Mouse (Mus musculus) neutrophil, adult 59 days (primary cell): Measurements from ENCODE around the gene Gm49361. TPM values are rescaled to one million over a fixed set of nuclear protein-coding genes. Genes with fewer than 3 reads are reported as not detected.

Experiments used
- total RNA-seq, 2 experiments: library from RNA; stranded (reverse); gene quantifications; 1 replicate in 1 of 2; 2 replicates in 1 of 2; pipeline ENCODE4 v1.2.4; 2023

Gm49361 gene
- not detected for total RNA-seq

GRCm38 (mm10) chr14:57746001-57746771, at the start of gene Gm49361:
Gene Gm49361, minus strand, starts transcription at chr14:57746103.

GRCm38 (mm10) chr14:57758237-57758636, 12.3 kb upstream of the Gm49361 start, which contains the start of gene Lats2:
Gene Lats2, minus strand, starts transcription at chr14:57758388.

GRCm38 (mm10) chr14:57664822-57665627, 80.9 kb downstream of the Gm49361 start, which contains the start of gene Xpo4:
Gene Xpo4, minus strand, starts transcription at chr14:57665430.

Other genes starting within 250 kb of the Gm49361 start
- gene Il17d, start 221.3 kb downstream of the Gm49361 start, total RNA-seq = not detected
- 1 to 10 TPM; 7.4 to 9.6 TPM for gene Eef1akmt1, start 174.5 kb downstream of the Gm49361 start, total RNA-seq
- gene Xpo4, start 80.7 kb downstream of the Gm49361 start, total RNA-seq = 10 to 100 TPM; 14.7 to 16.4 TPM
- 10 to 100 TPM; 42.4 to 47.9 TPM for gene Lats2, start 12.3 kb upstream of the Gm49361 start, total RNA-seq
- gene Sap18, start 52.1 kb upstream of the Gm49361 start, total RNA-seq = 10 to 100 TPM; 34.6 to 47.0 TPM
- 10 to 100 TPM; 15.5 to 16.1 TPM for gene Ska3, start 80.1 kb upstream of the Gm49361 start, total RNA-seq
- gene Mrpl57, start 80.1 kb upstream of the Gm49361 start, total RNA-seq = 10 to 100 TPM; 49.1 to 63.7 TPM
- 10 to 100 TPM; 31.6 to 32.8 TPM for gene Zdhhc20, start 144.2 kb upstream of the Gm49361 start, total RNA-seq